Mouse (Mus musculus) left cerebral cortex, postnatal 36 days (tissue): ENCODE results near the gene Col6a2. TPM values are rescaled to one million over a fixed set of nuclear protein-coding genes. Genes with fewer than 3 reads are reported as not detected.
A peak's percentile ranks its signal among the peaks of the same experiment; 100 is the strongest.

Source experiments
- DNase-seq, 2 experiments: peaks; one replicate each; pipeline ENCODE4 v3.0.0; 2021 to 2022; ENCODE audit warnings: low spot score in 2 of 2, mixed read lengths in 1 of 2
- intact Hi-C: fragments of 180-260 bp; cut with DNase I; formaldehyde crosslinking; loops from one replicate; pipeline ENCODE4 v1.15.1; 2025
- total RNA-seq, 2 experiments: library from RNA; stranded (reverse); gene quantifications; 2 replicates each; pipeline ENCODE4 v1.2.3; 2021

The Col6a2 gene
- 10 to 100 TPM in 1 of 2 experiments, 1 to 10 TPM in 1; 7.4 to 10.1 TPM for total RNA-seq

DNA sequence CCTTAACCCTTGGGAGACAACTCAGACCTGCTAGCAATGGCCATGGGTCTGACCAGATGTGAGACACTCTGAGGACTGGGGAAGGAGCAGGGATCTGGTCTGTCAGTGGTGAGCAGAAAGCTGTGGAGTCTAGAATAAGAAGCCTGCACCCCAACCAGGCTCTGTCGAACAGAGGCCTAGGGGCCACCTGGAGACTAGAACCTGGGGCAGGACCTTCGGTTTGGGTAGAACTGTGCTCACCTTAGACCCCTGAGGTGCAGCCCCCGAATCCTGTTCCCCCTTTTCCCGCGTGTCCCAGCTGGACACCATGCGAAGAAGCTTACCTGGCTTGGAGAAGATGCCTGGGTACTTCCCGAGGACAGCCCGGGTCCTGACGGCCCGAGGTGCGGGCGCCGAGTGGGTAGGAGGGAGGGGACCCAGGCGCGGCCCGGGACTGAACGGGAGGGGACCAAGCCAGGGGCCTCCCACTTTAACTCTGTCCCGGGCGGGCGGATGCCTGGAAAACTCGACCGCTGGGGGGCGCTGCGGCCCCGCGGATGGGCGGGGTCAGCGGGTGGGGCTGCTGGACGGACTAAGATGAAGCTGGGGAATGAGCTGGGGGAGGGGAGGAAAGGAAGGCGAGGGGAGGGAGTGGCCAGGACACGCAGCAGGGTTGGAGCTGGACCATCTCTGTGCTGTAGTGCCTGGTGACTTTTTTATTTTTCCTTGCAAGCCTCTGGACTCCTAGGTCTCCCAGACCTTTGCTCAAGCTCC is at the start of gene Col6a2:
Gene Col6a2 (minus strand): TSS at position 703 of the 753 bp plus-strand sequence.
- intact Hi-C loops, result loop anchor here (2.0 to 10.0 kb wide), 2 partner anchors 112 to 168 kb away; no protein-coding TSS in a partner anchor
- DNase-seq, result peak; percentile 74 to 75

- DNase-seq, result no peak
- intact Hi-C loops, result no loop called here
Observed at GRCm38 (mm10) chr10:76671939-76672338, 48.5 kb upstream of the Col6a2 start.

DNA sequence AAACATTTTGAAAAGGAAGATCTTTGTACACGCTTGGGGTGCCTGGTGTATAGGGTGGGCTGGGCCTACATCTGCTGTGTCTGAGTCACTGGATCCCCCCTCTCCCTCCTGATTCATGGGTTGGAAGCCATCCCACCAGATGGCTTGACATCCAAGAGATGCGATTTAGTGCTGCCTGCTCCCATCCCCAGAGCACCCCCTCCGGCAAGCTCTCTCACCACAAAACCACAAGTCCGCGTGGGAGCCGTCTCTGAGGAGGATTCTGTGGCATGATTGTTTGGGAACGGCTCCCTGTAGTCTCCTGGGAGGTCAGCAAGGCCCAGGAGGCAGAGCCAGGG is 45.5 kb upstream of the Col6a2 start:
- DNase-seq, result peak; percentile 59 to 82
- intact Hi-C loops, result no loop called here

DNA sequence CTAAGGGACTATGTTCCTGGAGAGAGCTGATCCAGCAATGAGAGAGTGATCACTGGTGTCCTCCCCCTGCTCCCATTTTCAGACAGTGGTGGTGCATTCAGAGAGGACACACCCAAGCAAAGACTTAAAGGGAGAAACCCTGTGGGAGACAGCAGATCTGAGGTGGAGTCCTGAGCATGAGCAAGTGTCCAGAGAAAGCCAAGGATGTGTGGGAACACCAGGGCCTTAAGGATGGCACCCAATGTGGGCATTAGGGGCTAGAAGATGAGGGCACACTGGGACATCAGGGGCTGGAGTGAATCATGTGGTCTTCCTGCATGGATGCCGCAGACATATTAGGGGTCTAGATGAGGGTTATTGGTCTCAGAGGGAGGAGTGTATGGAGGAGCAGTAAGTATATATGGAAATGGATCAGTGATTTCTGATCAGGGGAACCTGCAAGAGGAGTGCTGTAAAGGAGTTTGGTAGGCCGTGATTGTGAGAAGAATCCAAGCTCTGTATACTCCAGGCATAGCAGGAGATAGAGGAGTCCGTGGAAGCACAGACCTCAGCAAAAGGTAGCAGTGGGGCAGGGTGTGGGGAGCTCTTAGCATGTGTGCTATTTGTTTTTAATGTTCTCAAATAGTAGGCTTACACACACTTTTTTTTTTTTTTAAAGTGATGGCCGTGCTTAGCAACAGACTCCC is 45.0 kb upstream of the Col6a2 start:
- intact Hi-C loops, result no loop called here
- DNase-seq, result no peak

DNA sequence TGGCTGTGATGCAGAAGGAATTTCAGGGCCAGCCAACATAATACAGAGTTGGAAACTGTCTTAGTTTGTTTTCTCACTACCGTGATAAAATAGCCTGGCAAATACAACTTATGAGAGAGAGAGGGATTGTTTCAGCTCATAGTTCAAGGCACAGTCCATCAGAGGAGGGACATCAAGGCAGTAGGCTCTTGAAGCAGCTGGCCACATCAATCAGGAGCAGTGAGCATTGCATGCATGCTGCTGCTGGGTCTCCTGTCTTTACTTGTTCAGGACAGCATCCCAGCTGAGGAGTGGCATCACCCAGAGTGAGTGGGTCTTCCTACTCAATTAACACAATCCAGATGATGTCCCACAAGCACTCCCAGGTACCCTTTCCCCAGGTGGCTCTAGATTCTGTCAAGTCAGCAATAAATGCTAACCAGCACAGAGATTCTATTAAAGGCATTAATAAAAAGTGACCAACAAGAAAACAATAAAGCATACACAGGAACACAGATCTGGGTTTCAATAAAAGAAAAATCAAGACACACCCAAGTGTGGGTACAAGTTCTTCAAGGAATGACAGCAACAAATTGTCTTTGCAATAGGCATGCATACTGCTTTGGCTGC is 43.9 kb upstream of the Col6a2 start:
- intact Hi-C loops, result no loop called here
- DNase-seq, result no peak

- DNase-seq, result no peak
- intact Hi-C loops, result no loop called here
Observed at GRCm38 (mm10) chr10:76665551-76665950, 42.1 kb upstream of the Col6a2 start.

DNA sequence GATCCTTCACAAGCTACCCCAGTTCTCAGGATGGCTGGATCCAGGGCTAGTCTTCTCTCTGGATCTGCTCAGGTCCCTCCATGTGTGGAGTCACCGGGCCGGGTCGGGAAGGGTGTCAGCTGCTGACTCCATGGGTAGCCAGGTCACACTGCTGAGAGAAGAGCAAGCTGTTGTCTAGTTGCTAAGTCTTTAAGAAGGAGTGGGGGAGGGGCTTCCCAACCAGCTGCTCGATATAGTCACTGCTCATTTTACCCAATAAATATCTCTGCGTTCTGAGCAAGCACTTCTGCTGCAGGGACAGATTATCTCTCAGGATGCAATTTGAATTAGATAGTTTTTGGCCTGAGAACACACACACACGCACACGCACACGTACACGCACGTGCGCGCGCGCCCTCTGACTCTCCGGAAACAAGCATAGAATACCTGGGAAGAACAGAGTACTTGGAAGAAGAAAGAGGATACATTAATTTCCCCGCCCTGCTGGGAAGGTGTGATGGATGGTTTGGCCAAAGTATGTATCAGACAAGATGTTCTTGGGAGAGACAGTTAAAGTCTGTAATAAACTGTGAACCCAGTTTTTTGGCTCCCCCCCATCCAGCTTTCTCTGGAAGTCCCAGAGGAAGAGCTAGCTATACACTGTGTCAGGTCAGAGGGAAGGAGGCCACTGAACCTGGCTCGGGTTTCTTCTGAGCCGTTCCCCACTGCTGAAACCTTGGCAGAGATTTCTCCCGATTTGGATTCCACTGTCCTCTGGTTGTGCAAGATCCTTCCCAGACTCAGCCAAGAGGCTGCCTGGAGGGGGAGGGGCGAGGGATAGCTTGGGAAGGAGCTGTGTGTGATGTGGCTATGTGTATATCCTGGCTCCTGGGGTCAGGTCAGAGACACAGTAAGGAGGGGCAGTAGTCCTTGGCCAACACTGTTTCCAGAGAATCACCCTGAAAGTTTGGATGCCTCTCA is 41.0 kb upstream of the Col6a2 start:
- intact Hi-C loops, result no loop called here
- DNase-seq, result no peak

DNA sequence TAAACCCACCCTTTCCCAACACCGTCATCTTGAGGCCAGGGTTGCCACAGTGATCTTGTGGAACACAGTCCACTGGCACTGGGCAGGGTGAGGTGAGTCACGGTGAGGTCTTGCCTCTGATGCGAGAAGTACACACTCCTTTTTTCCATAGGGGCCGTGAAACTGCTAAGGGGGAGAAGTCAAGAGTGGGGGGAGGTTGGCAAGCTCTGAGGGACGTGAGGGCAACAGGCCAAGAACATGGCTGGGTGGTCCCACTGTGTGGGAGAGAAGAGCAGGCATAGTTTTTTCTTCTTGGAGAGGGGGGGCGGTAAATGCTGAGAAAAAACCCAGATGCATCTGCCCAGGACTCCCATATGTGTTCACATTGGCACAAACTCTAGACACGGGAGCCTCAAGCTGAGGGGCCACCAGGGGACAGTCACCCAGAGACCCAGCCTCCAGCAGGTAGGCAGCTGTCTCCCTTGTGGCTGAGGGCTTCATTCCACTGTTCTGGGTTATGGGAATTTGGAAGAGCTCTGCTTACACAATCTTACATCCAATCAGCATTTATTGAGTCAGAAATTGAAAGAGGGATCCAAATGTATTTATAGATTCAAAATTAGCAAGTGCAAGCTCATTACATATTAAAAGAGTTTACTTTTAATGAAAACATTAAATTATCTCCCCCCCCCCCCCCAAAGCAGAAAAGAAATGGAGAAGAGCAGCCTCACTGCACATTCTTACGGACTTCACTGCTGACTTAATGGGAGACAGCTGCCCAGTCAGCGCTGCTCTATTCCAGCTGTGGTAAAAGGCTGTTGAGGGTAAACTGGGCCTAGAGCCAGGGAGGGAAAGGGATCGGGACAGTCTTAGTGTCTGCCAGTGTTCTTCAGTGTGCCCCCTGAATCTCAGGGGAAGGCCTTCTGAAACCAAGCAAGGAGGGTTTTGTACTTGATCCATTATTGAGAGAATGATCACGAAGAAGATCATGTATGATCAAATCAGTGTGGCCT is 30.2 kb upstream of the Col6a2 start:
- intact Hi-C loops, result no loop called here

DNA sequence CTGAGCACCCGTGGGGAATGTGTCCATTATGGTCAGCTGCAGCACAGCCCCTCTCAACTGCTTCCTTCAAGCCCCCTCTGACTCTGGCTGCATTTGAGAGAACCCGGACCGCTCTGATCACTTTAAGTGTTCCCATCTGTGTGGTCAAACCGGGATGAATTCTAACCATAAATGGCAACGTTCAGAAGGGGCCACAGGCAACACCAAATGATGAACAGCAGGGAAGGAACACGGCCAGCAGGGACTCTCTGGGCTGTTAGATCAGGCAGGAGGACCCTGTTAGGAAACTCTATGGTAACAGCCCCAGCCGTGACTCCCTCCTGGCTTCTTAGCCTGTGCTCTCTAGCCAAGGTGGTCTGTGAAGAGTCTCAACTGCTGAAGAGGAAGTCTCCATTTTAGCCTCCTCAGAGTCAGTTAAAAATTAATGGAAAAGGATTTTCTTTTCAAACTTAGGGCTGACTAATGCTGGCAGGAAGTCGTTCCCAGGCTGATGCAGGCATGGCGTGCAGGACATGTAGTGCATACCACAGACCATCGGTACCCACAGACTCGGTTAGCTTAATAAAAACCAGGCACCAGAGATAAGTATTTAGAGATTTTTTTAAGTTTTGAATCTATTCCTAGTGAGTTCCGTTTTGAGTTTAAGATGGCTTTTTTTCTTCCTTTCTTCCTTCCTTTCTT is 27.4 kb upstream of the Col6a2 start:
- intact Hi-C loops, result no loop called here
- DNase-seq, result no peak

More for the DNA sequence above, 30.2 kb upstream of the Col6a2 start:
- no peak for DNase-seq

DNA sequence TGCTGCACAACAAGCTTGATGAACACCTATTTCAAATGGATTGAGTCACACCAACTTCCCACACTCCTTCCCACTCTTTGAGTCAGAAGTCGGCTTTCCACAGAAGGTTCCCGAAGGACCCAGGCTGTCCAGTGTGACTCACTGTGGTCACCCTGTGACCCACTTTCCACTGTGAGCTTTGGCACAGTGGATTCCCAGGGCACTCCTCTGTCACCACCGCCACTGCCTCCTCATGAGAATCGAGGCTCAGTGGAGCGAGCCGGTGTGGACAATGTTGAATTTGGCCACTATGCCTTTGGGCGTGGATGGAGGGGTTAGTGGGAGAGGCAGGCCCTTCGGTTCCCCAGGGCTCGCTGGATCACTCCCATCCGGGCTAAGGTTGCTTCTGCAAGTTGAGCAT is 25.3 kb upstream of the Col6a2 start:
- peak; percentile 19 to 20 for DNase-seq
- intact Hi-C loops, result no loop called here

GRCm38 (mm10) chr10:76647390-76647789 is 24.0 kb upstream of the Col6a2 start:
- intact Hi-C loops, result no loop called here
- DNase-seq, result no peak

DNA sequence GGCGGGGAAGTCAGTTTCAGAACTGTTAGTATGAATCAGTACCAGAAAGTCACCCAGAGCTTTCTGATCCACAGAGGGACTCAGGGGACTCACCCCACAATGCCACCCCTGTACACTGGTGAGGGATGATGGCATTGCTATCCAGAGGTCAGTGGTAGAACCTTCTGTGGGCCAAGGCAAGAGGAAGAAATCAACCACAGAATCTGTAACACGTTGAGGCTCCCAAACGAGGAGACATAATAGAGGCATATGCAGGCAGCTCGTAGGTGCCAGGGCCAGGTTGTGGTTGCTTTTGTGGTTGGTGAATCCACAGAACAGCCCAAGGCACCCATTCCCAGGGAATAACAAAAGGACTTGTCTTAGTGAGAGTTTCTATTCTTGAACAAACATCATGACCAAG is 22.3 kb upstream of the Col6a2 start:
- intact Hi-C loops, result no loop called here
- no peak for DNase-seq

GRCm38 (mm10) chr10:76645066-76645465 is 21.6 kb upstream of the Col6a2 start:
- DNase-seq, result no peak
- intact Hi-C loops, result no loop called here

GRCm38 (mm10) chr10:76643999-76644398 is 20.6 kb upstream of the Col6a2 start:
- intact Hi-C loops, result no loop called here

GRCm38 (mm10) chr10:76643446-76643845 is 20.0 kb upstream of the Col6a2 start:
- no peak for DNase-seq

More at GRCm38 (mm10) chr10:76643999-76644398, 20.6 kb upstream of the Col6a2 start:
- DNase-seq, result no peak

DNA sequence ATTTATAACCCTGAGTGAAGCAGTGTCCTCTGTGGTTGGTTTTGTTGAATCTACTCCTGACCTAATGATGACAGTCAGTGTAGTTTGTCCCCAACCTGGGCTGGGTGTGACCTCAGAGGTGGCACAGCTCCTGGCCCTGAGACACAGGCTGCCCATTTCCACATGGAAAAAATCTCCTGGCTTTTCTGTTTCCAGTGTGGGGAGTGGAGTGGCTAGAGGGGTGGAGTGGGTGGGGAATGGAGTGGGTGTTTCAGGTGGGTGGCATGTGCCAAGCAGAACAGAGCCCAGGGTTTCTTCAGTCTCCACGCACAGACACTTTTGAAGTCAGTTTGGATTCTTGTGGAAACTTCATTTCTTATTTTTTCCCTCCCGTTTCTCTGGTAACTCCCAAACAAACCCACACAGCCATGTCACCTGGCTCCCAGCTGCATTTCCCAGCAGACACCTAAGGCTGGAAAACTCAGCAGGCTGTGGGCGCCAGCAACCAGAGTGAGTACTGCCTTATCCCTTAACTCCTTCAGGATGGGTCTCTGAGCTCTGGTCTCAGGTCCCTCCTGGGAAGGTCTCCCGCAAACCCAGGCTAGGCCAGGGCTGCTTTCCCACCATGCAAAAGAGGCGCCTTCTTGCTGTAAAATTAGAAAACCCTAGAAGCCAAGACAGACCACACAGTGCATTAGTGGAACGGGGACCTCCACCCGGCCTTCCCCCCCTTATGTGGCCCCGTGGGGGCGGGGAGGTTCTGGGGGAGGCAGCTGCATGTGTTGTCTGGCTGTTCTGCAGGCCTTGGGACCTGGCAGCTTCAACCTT is 19.4 kb upstream of the Col6a2 start:
- intact Hi-C loops, result no loop called here
- peak in 1 of 2 experiments; percentile 38 for DNase-seq

More at GRCm38 (mm10) chr10:76643446-76643845, 20.0 kb upstream of the Col6a2 start:
- intact Hi-C loops, result no loop called here
